Mouse (Mus musculus): ENCODE measurements at regions not wholly inside any gene's neighbourhood (a gene's known extent, or its start where the extent isn't known, plus 50 kb on each side); places are given as distances from the start of the nearest gene placed in this dataset.

- TF ChIP-seq EP300 (IDR thresholded peaks at IDR 0.05; ENCODE audit: low read length): no peak
- no peak for TF ChIP-seq TBP (conservative IDR thresholded peaks at IDR 0.05; ENCODE audit: low read depth, low read length)
- no peak for TF ChIP-seq CTCF (conservative IDR thresholded peaks at IDR 0.05 in 1 of 2, IDR thresholded peaks at IDR 0.05 in 1 of 2; ENCODE audit: low read depth in 2 of 2, low read length in 2 of 2)
- TF ChIP-seq POLR2A (IDR thresholded peaks at IDR 0.05; ENCODE audit: low read depth, low read length): no peak
- TF ChIP-seq RAD21 (IDR thresholded peaks at IDR 0.05; ENCODE audit: low read depth, low read length): no peak
- no peak for TF ChIP-seq JUND (conservative IDR thresholded peaks at IDR 0.05; ENCODE audit: low read depth, low read length)
- TF ChIP-seq NELFE (IDR thresholded peaks at IDR 0.05; ENCODE audit: low read depth, low read length): no peak
- TF ChIP-seq SIN3A (IDR thresholded peaks at IDR 0.05; ENCODE audit: low read length): no peak
- TF ChIP-seq GABPA (IDR thresholded peaks at IDR 0.05; ENCODE audit: insufficient replicate concordance, low read depth, low read length): no peak
- no peak for TF ChIP-seq JUN (IDR thresholded peaks at IDR 0.05; ENCODE audit: insufficient read depth, low read depth, low read length)
- no peak for TF ChIP-seq TCF12 (IDR thresholded peaks at IDR 0.05; ENCODE audit: low read depth, low read length)
- no peak for TF ChIP-seq E2F4 (IDR thresholded peaks at IDR 0.05; ENCODE audit: insufficient replicate concordance, low read depth, low read length)
- TF ChIP-seq SMC3 (IDR thresholded peaks at IDR 0.05; ENCODE audit: low read depth, low read length): no peak
- TF ChIP-seq ZMIZ1 (IDR thresholded peaks at IDR 0.05; ENCODE audit: low read depth, low read length): no peak
Observed at GRCm38 (mm10) chr15:38387617-38388016, 962.3 kb downstream of the 4930447A16Rik start.

Data from CH12.LX (cell line).